Mouse (Mus musculus): ENCODE measurements around the gene Brdt.
A peak's percentile ranks its signal among the peaks of the same experiment; 100 is the strongest.

Gene Brdt

DNA sequence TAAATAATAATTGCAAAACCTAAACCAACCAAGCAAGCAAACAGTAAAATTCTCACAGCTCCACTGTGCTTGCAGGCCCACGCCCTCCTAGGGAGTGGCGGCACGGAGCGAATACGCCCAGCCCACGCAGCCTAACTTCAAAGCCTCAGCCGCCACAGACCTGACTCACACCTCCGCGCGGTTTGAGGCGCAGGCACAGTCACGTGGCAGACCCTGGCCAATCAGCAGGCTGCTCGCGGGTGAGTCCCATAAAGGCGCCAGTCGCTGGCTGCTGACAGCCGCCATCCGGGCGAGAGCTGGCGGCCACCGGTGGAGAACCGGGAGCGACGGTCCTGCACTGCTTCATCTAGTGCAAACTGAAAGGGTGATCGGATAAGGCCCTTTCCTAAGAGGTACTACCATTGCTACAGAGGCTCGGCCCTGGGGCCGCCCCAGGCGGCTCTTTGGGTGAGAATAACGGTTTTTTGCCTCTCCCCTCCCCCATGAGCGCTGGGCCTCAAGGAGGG, at the start of gene Brdt:
Gene Brdt, plus strand, starts transcription at position 244 of the 506 bp plus-strand sequence.
- no peak for DNase-seq

- no peak for DNase-seq
These were observed 48.2 kb upstream of the Brdt start for GRCm38 (mm10) chr5:107282561-107283307.

DNA sequence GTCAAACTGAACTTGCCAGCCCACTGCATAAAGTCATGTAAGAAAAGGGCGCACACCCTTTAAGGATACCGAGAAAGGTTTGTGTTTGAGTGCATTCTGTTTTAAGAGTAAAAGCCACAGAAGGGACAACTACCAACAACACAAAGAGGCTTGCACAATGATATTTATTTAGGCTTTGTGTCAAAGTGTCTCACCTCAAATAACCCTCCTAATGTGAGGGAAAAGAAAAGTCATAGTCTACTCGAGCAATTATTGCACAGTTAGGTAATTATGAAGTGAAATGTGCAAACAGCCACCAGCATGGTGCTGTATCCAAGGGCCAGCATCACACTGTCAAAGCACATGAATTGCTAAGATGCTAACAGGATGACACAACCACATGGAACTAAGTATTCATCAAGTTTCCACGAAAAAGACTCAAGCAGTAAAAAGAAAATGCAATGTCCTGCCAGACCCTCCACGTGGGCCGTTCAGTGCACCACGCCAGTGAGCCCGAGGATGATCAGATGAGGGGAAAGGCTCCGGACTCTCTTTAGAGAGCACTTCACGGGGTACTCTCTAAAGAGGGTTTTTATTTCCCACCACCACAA, 46.9 kb upstream of the Brdt start:
- no peak for DNase-seq

DNA sequence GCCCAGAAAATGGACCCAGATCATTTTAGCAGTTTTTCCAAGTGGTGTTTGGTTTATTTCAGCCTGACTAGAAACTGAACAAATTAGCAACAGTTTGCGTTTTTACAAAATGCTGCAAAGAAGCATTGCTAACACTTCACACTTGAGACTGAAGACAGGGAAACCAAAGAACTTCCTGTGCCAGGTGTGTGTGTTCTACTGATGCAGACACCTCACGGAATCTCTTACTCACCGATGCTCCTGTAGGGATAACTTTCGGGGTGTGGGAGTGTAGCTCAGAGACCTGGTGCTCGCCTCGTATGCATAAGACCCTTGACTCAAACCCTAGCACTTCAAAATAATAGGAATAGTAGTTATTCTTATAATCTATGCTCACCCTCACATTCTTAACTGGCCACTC, 45.4 kb upstream of the Brdt start:
- DNase-seq, result no peak

- DNase-seq, result peak; percentile 75
These were observed 43.6 kb upstream of the Brdt start for GRCm38 (mm10) chr5:107287254-107287907.

- no peak for DNase-seq
These were observed 43.1 kb upstream of the Brdt start for GRCm38 (mm10) chr5:107287908-107288267.

- no peak for DNase-seq
These were observed 42.3 kb upstream of the Brdt start for GRCm38 (mm10) chr5:107288427-107289233.

DNA sequence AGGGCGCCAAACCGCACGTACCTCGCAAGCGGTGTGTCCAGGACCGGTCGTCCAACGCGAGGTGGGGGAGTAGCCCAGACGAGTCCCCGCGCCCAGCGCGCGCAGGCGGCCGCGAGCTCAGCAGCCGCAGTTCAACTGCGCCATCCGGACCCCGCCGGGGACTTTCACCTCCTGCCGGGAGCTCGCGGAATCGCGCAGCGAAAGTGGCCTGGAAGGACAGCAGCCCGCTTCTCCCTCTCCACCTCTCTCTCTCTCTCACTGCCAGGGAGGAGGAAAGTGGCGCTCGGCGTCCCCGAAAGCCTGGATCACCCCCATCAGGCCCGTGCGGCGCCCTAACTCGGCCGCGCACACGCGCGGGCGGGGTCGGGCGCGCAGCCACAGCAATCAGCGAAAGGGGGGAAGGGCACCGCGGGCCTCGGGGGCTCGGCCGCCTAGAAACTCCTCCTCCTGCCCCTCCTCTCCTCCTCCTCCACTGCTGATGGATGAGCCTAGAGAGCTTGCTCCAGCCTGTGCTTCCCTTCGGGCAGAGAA, 41.7 kb upstream of the Brdt start, which contains the start of gene Tgfbr3:
Gene Tgfbr3, minus strand, starts transcription at position 396 of the 531 bp plus-strand sequence.
- peak; percentile 81 for DNase-seq

GRCm38 (mm10) chr5:107289986-107290385, 41.0 kb upstream of the Brdt start:
- DNase-seq, result no peak

- DNase-seq, result no peak
These were observed 36.9 kb upstream of the Brdt start for GRCm38 (mm10) chr5:107294041-107294440.

DNA sequence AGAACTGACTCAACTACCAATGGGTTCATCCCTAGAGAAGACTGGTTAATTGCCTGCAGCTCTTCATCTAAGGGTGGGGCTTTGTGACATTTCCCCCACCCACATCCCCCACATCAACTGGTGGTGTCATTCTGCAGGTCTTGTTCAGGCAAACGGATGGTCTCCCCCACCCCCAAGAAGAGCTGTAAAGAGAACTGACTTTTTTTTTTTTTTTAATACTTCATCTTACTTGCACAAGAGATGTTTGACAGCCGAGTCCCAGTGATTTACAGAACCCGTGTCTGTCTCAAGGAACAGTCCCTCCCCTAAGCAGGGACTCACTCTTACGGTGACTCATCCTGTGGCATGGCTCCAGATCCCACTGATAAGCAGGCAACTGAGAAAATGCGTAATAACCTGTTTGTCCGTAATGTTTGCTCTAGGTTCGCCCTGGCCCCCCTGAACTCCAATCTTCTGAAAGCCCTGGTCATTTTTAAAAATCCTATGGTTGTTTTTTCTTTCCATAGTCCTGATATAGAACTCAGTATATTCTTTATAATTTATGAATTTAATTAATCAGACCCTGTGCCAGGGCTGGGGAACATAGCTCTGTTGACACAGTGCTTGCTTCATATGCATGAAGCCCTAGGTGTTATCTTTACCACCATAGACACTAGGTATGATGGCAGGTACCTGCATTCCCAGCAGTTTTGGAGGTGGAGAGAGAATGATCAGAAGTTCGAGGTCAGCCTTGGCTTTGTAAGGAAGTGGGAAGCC, 35.7 kb upstream of the Brdt start:
- no peak for DNase-seq

DNA sequence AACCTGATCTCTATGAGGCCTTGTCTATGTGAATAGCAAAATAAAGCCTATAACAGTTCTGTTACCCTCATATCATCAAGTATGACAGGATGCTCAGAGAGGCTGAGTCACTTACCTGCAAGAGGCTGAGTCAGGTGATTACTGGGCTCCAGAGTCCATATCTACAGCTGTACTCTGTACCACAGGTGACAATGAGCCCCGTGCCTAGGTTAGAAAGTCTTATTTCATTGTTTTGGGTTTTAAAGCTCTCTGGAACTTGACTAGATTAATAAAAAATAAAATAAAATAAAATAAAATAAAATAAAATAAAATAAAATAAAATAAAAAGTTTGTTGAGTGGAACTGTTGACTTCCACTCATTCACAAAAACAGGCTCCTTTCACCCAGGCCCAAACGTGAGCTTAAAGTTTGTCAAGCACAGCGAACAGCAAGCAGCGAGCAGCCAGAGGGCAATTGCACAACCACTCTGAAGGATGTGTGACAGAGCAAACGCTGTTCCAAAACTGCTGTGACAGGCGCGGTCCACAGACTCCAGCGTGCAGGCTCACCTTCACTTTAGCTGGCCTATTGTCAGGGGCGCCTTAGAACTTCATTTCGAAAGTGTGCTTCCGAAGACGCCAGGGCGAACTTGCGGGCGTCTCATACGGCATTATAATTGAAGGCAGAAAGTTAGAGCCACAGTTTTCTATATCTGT, 35.0 kb upstream of the Brdt start:
- DNase-seq, result no peak

- peak; percentile 66 for DNase-seq
These were observed 34.2 kb upstream of the Brdt start for GRCm38 (mm10) chr5:107296512-107297322.

DNA sequence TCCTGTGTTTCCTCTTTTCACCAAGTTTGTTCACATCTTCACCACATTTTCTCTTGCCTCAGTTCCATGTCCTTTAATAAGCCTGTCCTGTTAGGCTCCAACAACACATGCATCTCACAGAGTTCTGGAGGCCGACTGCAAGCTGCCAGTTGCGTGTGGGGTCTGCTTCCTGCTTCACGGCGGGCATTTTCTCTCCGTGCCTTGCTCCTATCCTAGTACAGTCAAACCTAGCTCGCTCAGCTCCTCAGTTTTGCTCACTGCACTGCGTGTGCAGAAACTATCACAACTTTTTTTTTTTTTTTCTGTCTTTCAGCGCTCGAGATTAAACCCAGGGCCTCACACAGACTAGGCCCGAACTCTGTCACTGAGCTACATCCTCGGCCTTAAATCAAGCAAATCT, 32.1 kb upstream of the Brdt start:
- no peak for DNase-seq

- DNase-seq, result no peak
These were observed 27.6 kb upstream of the Brdt start for GRCm38 (mm10) chr5:107303350-107303861.

- no peak for DNase-seq
These were observed 26.7 kb upstream of the Brdt start for GRCm38 (mm10) chr5:107304117-107304825.

- DNase-seq, result no peak
These were observed 23.5 kb upstream of the Brdt start for GRCm38 (mm10) chr5:107307432-107307831.

- no peak for DNase-seq
These were observed 13.8 kb upstream of the Brdt start for GRCm38 (mm10) chr5:107317141-107317540.

DNA sequence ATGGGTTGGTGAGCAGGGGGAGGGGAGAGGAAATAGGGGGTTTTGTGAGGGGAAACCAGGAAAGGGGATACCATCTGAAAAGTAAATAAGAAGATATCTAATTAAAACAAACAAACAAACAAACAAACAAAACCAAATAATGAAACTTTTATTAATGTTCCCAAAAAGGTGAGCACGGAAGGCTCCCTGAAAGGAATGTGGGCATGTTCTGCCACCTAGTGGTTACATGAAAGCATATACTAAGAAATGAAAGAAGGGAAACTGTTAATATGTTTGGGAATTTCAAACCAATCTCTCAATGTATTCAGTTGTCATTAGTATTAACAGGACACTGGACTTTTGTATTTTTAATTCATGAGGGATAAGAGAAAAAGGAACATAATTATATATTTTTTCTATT, 10.3 kb upstream of the Brdt start:
- peak; percentile 32 for DNase-seq

DNA sequence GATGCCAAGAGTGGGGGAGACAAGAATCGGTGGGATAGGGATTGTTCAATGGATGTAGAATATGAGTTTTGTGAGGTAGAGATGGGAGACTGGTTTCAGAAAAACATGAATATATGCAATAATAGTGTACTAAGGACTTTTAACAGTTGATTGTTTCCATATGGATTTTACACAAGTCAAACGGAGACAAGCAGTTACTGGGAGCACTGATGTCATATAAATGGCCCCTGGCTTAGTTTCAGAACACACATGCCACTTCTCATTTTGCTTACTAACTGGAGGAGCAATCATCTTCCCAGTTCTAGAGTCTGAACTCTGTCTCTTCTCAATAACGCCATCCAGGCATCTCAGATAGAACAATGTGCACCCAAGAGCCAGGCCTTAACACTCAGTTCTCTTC, 9.4 kb downstream of the Brdt start:
- DNase-seq, result no peak

All from cerebellum, adult 8-10 months (tissue).